Mouse (Mus musculus) heart, postnatal 4 days (tissue): ENCODE measurements around the gene Tyk2. TPM values are rescaled to one million over a fixed set of nuclear protein-coding genes. Genes with fewer than 3 reads are reported as not detected.

ENCODE experiments used
- DNase-seq: peaks from one replicate; pipeline ENCODE4 v3.0.0; 2021
- total RNA-seq, 2 experiments: library from RNA; stranded (reverse); gene quantifications; 2 replicates each; pipeline ENCODE4 v1.2.3; 2021

Tyk2 gene
- total RNA-seq = 1 to 10 TPM; 7.7 to 8.2 TPM

- DNase-seq = peak; percentile 89
These were observed at the start of gene Tyk2 for GRCm38 (mm10) chr9:21131059-21131956. Tyk2 (minus strand) TSS chr9:21131243.

GRCm38 (mm10) chr9:21180841-21181240, 49.8 kb upstream of the Tyk2 start:
- DNase-seq = no peak

- no peak for DNase-seq
These were observed 49.4 kb upstream of the Tyk2 start for GRCm38 (mm10) chr9:21180402-21180801.

- DNase-seq = no peak
These were observed 41.3 kb upstream of the Tyk2 start for GRCm38 (mm10) chr9:21172364-21172763.

- DNase-seq = no peak
These were observed 38.1 kb upstream of the Tyk2 start for GRCm38 (mm10) chr9:21169157-21169556.

GRCm38 (mm10) chr9:21168161-21169123, 37.4 kb upstream of the Tyk2 start:
- peak; percentile 87 for DNase-seq

GRCm38 (mm10) chr9:21167140-21168097, 36.4 kb upstream of the Tyk2 start:
- no peak for DNase-seq

GRCm38 (mm10) chr9:21166516-21166915, 35.5 kb upstream of the Tyk2 start:
- DNase-seq = no peak

- DNase-seq = peak; percentile 80
These were observed 35.0 kb upstream of the Tyk2 start for GRCm38 (mm10) chr9:21165952-21166451.

GRCm38 (mm10) chr9:21165041-21165951, 34.3 kb upstream of the Tyk2 start, which contains the start of gene Pde4a:
Pde4a (plus strand) TSS chr9:21165714.
- DNase-seq = peak; percentile 59

- DNase-seq = peak; percentile 48
These were observed 33.0 kb upstream of the Tyk2 start for GRCm38 (mm10) chr9:21164072-21164471.

GRCm38 (mm10) chr9:21163086-21164050, 32.3 kb upstream of the Tyk2 start:
- no peak for DNase-seq

GRCm38 (mm10) chr9:21161209-21161909, 30.3 kb upstream of the Tyk2 start:
- peak; percentile 91 for DNase-seq

- DNase-seq = no peak
These were observed 23.7 kb upstream of the Tyk2 start for GRCm38 (mm10) chr9:21154787-21155186.

GRCm38 (mm10) chr9:21153833-21154232, 22.8 kb upstream of the Tyk2 start:
- peak; percentile 50 for DNase-seq

GRCm38 (mm10) chr9:21153331-21153730, 22.3 kb upstream of the Tyk2 start:
- DNase-seq = no peak

GRCm38 (mm10) chr9:21152715-21153114, 21.7 kb upstream of the Tyk2 start:
- DNase-seq = peak; percentile 72

- peak; percentile 95 for DNase-seq
These were observed 18.8 kb upstream of the Tyk2 start, which contains the start of gene Cdc37 for GRCm38 (mm10) chr9:21149654-21150419. Cdc37 (minus strand) TSS chr9:21149982.
